Mouse (Mus musculus): ENCODE measurements around the gene Gmfb.

DNA sequence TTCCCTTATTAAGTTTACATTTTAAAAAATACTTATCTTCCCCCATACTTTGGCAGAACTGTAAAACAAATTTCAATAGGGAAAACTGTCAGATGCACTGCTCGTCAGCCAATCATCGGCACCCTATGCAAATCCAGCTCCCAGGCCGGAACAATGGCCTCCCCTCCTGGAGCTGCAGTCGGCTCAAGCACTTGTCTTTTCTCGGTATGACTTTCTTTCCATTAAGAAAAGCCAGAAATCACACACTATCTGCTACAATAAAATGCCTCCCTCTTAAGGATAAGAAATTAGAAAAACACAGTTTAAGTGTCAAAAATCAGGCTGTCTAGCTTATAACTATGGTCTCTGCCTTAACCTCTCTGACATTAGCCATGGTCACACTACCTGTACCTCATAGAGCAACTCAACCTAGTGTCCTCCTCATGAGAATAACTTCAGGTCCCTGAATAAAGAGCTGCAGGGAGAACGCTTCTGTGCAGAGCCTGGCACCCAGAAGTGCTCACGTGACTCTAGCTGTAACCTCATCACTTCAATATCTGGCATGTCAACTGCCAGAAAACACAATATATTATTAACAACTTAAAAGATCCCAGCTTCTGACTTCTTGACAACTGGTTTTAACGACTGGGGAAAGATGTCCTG, 39.7 kb downstream of the Gmfb start:
- no peak for TF ChIP-seq POLR2A (IDR thresholded peaks at IDR 0.05; ENCODE audit: borderline replicate concordance, insufficient read depth, low read length)
- no peak for TF ChIP-seq CTCF (IDR thresholded peaks at IDR 0.05; ENCODE audit: borderline replicate concordance, insufficient read depth, low read depth, low read length)

Measured in cerebellum, adult 2 months (tissue).